Mouse (Mus musculus) myocyte (in vitro differentiated cells): ENCODE measurements at regions not wholly inside any gene's neighbourhood (a gene's known extent, or its start where the extent isn't known, plus 50 kb on each side); places are given as distances from the start of the nearest gene placed in this dataset.

Experiments used
- H3K27me3 ChIP-seq: one replicate; pipeline ENCODE4 v1.6.1; 2011; ENCODE audit not compliant: control insufficient read depth, insufficient read depth, insufficient read length
- H3K36me3 ChIP-seq: one replicate; pipeline ENCODE4 v1.6.1; 2011; ENCODE audit not compliant: control insufficient read depth, insufficient read depth
- H3K4me2 ChIP-seq: one replicate; pipeline ENCODE4 v1.6.1; 2011; ENCODE audit warnings: low read depth, control low read depth
- H3K4me3 ChIP-seq: one replicate; pipeline ENCODE4 v1.5.1; 2011; ENCODE audit warnings: mild to moderate bottlenecking, control low read depth, moderate library complexity
- H3K79me2 ChIP-seq: one replicate; pipeline ENCODE4 v1.6.1; 2011; ENCODE audit not compliant: control insufficient read depth, insufficient read depth
- H3ac ChIP-seq: one replicate; pipeline ENCODE4 v1.6.1; 2011; ENCODE audit not compliant: control insufficient read depth, insufficient read length
- CEBPB ChIP-seq: IDR thresholded peaks from 2 replicates; pipeline ENCODE4 v1.6.1; 2011; ENCODE audit warnings: mild to moderate bottlenecking, moderate library complexity; ENCODE audit not compliant: poor library complexity, insufficient read depth, severe bottlenecking
- E2F4 ChIP-seq: IDR thresholded peaks from one replicate; pipeline ENCODE4 v1.6.1; 2011; ENCODE audit warnings: mild to moderate bottlenecking, control low read depth, moderate library complexity; ENCODE audit not compliant: insufficient read depth
- MAX ChIP-seq: IDR thresholded peaks from one replicate; pipeline ENCODE4 v1.6.1; 2011; ENCODE audit warnings: low read depth, mild to moderate bottlenecking, control low read depth
- MYOD1 ChIP-seq, 3 experiments: IDR thresholded peaks; one replicate each; pipeline ENCODE4 v1.6.1; 2011; ENCODE audit warnings: control low read depth in 2 of 3, low read depth in 2 of 3, mild to moderate bottlenecking in 2 of 3, moderate library complexity in 1 of 3; ENCODE audit not compliant: insufficient read length in 2 of 3, control insufficient read depth in 1 of 3
- MYOG ChIP-seq, 3 experiments: IDR thresholded peaks; one replicate each; pipeline ENCODE4 v1.6.1; 2011; ENCODE audit warnings: control low read depth in 2 of 3, low read depth in 2 of 3, mild to moderate bottlenecking in 2 of 3; ENCODE audit not compliant: insufficient read length in 2 of 3, control insufficient read depth in 1 of 3, insufficient read depth in 1 of 3
- POLR2A ChIP-seq: IDR thresholded peaks from one replicate; pipeline ENCODE4 v1.6.1; 2011; ENCODE audit warnings: low read depth, mild to moderate bottlenecking, control low read depth, moderate library complexity; ENCODE audit not compliant: insufficient read length
- POLR2AphosphoS2 ChIP-seq: IDR thresholded peaks from one replicate; pipeline ENCODE4 v1.6.1; 2011; ENCODE audit warnings: low read depth, control low read depth; ENCODE audit not compliant: insufficient read length
- SRF ChIP-seq: IDR thresholded peaks from one replicate; pipeline ENCODE4 v1.6.1; 2011; ENCODE audit warnings: low read depth; ENCODE audit not compliant: control insufficient read depth, insufficient read length
- TCF12 ChIP-seq: IDR thresholded peaks from one replicate; pipeline ENCODE4 v1.6.1; 2011; ENCODE audit warnings: mild to moderate bottlenecking, control low read depth; ENCODE audit not compliant: poor library complexity, insufficient read depth, severe bottlenecking
- USF1 ChIP-seq: IDR thresholded peaks from one replicate; pipeline ENCODE4 v1.6.1; 2011; ENCODE audit warnings: low read depth, mild to moderate bottlenecking, control low read depth, moderate library complexity

- Histone ChIP-seq H3K4me3 (no peak overlapping the region), H3K79me2 (no peaks in the 10 kb centered on the region), H3K4me2 (no peak overlapping the region), H3ac (no peak overlapping the region), H3K27me3 (no peaks in the 10 kb centered on the region), H3K36me3 (no peaks in the 10 kb centered on the region)
- peak; percentile 86 for TF ChIP-seq CEBPB
- no peak for TF ChIP-seq POLR2A
Measured at GRCm38 (mm10) chr13:37715770-37716693, 62.2 kb upstream of the Rreb1 start.

- Histone ChIP-seq H3K79me2 (no peaks in the 10 kb centered on the region), H3K4me3 (no peak overlapping the region), H3K4me2 (no peak overlapping the region), H3K36me3 (no peaks in the 10 kb centered on the region), H3ac (no peak overlapping the region), H3K27me3 (no peaks in the 10 kb centered on the region)
- TF ChIP-seq MYOD1 (IDR thresholded peaks at IDR 0.05; ENCODE audit: control insufficient read depth in 1 of 3, insufficient read length in 2 of 3, low read depth in 2 of 3) (no peak), MYOG (IDR thresholded peaks at IDR 0.05; ENCODE audit: control insufficient read depth in 1 of 3, insufficient read depth in 1 of 3, insufficient read length in 2 of 3, low read depth in 2 of 3) (no peak), E2F4 (no peak), SRF (no peak)
Measured at GRCm38 (mm10) chr13:37717793-37718192, 60.4 kb upstream of the Rreb1 start.

- Histone ChIP-seq H3ac (no peak overlapping the region), H3K27me3 (no peaks in the 10 kb centered on the region)
Measured at GRCm38 (mm10) chr13:37718364-37718763, 59.8 kb upstream of the Rreb1 start.

More at GRCm38 (mm10) chr13:37718364-37718763, 59.8 kb upstream of the Rreb1 start:
- H3K79me2 ChIP-seq: no peaks in the 10 kb centered on the region
- no peaks in the 10 kb centered on the region for H3K36me3 ChIP-seq
- no peak overlapping the region for H3K4me3 ChIP-seq
- no peak overlapping the region for H3K4me2 ChIP-seq
- TF ChIP-seq POLR2AphosphoS2: no peak
- TF ChIP-seq E2F4: no peak
- no peak for TF ChIP-seq CEBPB
- TF ChIP-seq SRF: no peak
- no peak for TF ChIP-seq USF1
- no peak for TF ChIP-seq TCF12
- TF ChIP-seq POLR2A: no peak
- no peak for TF ChIP-seq MAX
- TF ChIP-seq MYOG (IDR thresholded peaks at IDR 0.05; ENCODE audit: control insufficient read depth in 1 of 3, insufficient read depth in 1 of 3, insufficient read length in 2 of 3, low read depth in 2 of 3): no peak
